Mouse (Mus musculus) forebrain, embryonic 15.5 days (tissue): ENCODE results near the gene Obsl1. TPM values are rescaled to one million over a fixed set of nuclear protein-coding genes. Genes with fewer than 3 reads are reported as not detected.

ENCODE experiments used
- ATAC-seq: fragments of 200-750 bp; cut with Nextera tagmentation; replicated peaks from 2 replicates; pipeline ENCODE4 v1.8.0; 2017; ENCODE audit warnings: mild to moderate bottlenecking, moderate TSS enrichment, moderate library complexity
- H3K27ac ChIP-seq: fragments of 300-500 bp; sonication (generic); replicated peaks from 2 replicates; pipeline ENCODE4 v1.5.1; 2015; ENCODE audit warnings: mild to moderate bottlenecking, inconsistent platforms
- H3K27me3 ChIP-seq: fragments of 300-500 bp; sonication (generic); 2 replicates; pipeline ENCODE4 v1.6.1; 2015; ENCODE audit warnings: inconsistent platforms
- H3K36me3 ChIP-seq: fragments of 300-500 bp; sonication (generic); 2 replicates; pipeline ENCODE4 v1.6.1; 2015; ENCODE audit warnings: mild to moderate bottlenecking, inconsistent platforms
- H3K4me1 ChIP-seq: fragments of 300-500 bp; sonication (generic); 2 replicates; pipeline ENCODE4 v1.6.1; 2015; ENCODE audit warnings: inconsistent platforms
- H3K4me2 ChIP-seq: fragments of 300-500 bp; sonication (generic); replicated peaks from 2 replicates; pipeline ENCODE4 v1.6.1; 2015; ENCODE audit warnings: mild to moderate bottlenecking, inconsistent platforms
- H3K4me3 ChIP-seq: fragments of 300-500 bp; sonication (generic); 2 replicates; pipeline ENCODE4 v1.5.1; 2015; ENCODE audit warnings: mild to moderate bottlenecking, inconsistent platforms
- H3K9ac ChIP-seq: fragments of 300-500 bp; sonication (generic); replicated peaks from 2 replicates; pipeline ENCODE4 v1.6.1; 2015; ENCODE audit warnings: mild to moderate bottlenecking, inconsistent platforms
- H3K9me3 ChIP-seq: fragments of 300-500 bp; sonication (generic); 2 replicates; pipeline ENCODE4 v1.6.1; 2016; ENCODE audit warnings: inconsistent platforms
- WGBS: fragments of 180-500 bp; shearing (Covaris S2); methylation state at CpG from one replicate; pipeline ENCODE4 v1.1.7; 2015; ENCODE audit warnings: mixed read lengths; 5-methylcytosine and 5-hydroxymethylcytosine counted together
- polyA plus RNA-seq: library from polyadenylated mRNA; unstranded; fragments of >200 nt; fragmentation: Nextera tagmentation; extraction: Ambion mirVana; gene quantifications from 2 replicates; pipeline ENCODE4 v1.2.1, GENCODE M21; 2015

Obsl1 gene
- polyA plus RNA-seq, 1 experiment from 2014 or later, result 21.7 TPM

DNA sequence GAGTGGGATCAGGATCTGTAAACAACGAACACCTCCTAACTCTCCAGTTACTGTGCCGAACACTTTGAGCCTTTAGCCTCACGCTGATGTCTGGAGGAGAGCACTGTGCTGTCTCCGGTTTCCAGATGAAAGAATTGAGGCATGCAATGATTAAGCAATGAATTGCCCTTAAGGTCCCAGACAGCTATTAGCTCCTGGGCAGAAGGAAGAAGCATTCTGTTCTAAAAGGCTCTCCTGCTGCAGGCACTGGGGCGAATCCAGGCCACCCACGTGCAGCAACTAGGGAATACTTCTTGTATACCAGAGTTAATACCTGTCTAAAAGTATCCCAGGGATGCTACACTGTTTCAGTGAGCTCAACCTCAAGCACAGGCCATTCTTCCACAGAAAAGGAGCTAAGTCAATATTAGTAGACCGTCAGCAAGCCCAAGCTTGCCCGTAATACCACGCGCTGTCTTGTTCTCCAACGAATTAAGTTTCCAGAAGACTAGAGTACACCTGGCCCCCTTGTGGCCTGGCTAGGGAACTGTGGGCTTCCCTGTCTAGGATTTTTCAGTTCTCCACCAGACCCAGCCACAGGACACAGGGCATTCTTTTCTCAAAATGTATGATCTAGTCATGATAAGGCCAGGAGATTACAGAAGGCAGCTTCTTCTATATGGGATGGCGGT lies 11.2 kb downstream of the Obsl1 start:
- H3K27ac ChIP-seq, result no peak overlapping the region
- no peak overlapping the region for H3K4me2 ChIP-seq
- ATAC-seq, result no peak; the same call in 1 of the 2 replicates
- peaks cover 3% of the 10 kb centered on the region; the same call in 1 of the 2 replicates for H3K36me3 ChIP-seq
- no peak overlapping the region for H3K9ac ChIP-seq
- H3K27me3 ChIP-seq, result no peaks in the 10 kb centered on the region
- no peaks in the 10 kb centered on the region for H3K9me3 ChIP-seq
- 46% methylated on average over 12 of the region's 12 CpGs for WGBS
- H3K4me1 ChIP-seq, result 0 out of 2 replicates have a peak, but pooled peaks cover 3% of the 10 kb centered on the region
- no peak overlapping the region for H3K4me3 ChIP-seq

DNA sequence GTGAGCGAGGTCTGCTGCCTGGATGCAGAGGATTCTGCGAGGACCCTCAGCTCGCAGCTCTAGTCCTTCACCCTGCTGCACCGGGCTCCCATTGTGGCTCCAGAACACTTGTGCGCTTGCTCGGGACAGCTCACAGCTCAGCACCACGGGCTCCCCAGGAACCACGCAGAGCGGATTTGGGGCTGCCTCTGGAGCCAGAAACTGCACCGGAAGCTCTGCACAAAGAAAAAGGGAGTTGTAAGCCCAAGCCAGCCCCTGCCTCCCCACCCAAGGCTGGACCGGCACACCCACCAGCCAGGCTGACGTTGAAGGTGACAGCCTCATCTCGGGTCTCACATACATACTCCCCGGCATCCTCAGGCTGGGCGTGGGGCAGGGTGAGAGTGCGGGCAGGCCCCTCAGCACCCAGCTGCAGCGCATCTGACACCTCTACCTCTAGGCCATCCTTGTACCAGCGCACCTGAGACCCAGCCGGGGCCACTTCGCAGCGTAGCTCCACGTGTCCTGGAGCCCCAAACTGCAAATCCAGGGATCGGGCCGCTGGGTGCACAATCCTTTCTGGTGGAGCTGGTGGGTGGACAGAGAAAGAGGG lies 13.6 kb downstream of the Obsl1 start:
- 35% methylated on average over 24 of the region's 24 CpGs for WGBS

DNA sequence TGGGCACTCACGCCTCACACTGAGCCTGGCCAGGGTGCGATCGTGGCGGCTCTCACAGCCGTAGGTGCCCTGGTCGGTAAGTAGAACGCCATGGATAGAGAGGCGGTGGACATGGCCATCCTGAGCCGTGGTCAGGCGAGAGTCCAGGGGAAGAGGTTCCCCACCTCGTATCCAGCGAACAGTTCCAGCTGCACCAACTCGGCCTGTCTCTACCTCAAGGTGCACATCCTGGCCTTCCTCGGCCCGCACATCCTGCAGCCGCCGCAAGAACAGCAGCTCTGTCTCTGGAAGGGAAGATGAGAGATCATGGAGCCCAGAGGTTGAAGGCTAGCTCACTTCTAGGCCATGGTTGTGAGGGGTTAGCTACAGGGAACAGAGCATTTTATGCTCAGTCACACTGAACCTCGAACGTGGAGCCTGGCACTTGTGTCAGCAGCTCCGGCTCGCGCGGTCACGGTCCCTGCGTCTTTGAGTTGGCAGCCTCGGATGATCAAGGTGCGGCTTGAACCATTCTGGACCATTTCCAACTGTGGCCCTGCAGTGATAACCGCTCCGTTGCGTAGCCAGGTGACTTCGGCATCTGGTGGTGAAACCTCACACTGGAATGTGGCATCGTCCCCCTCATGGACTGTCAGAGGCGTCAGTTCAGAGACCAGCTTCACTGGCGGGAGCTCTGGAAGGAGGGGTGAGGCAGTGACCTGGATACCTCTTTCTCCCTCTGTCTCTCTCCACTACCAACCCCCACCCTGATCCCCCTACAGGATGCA lies 15.3 kb downstream of the Obsl1 start:
- H3K4me3 ChIP-seq, result no peak overlapping the region
- H3K9me3 ChIP-seq, result no peaks in the 10 kb centered on the region
- peaks cover 2% of the 10 kb centered on the region; the same call in 1 of the 2 replicates for H3K36me3 ChIP-seq
- no peak overlapping the region for H3K4me2 ChIP-seq
- H3K9ac ChIP-seq, result no peak overlapping the region
- ATAC-seq, result no peak
- H3K27ac ChIP-seq, result no peak overlapping the region
- 88% methylated on average over 34 of the region's 34 CpGs for WGBS
- peaks cover 23% of the 10 kb centered on the region for H3K27me3 ChIP-seq
- H3K4me1 ChIP-seq, result peaks cover 22% of the 10 kb centered on the region

More for the DNA sequence above, 13.6 kb downstream of the Obsl1 start:
- no peak overlapping the region for H3K27ac ChIP-seq
- no peak overlapping the region for H3K9ac ChIP-seq
- no peaks in the 10 kb centered on the region for H3K9me3 ChIP-seq
- H3K27me3 ChIP-seq, result peaks cover 10% of the 10 kb centered on the region; the same call in 1 of the 2 replicates
- H3K4me3 ChIP-seq, result no peak overlapping the region
- H3K36me3 ChIP-seq, result no peaks in the 10 kb centered on the region; the same call in 1 of the 2 replicates
- H3K4me2 ChIP-seq, result no peak overlapping the region
- peaks cover 10% of the 10 kb centered on the region for H3K4me1 ChIP-seq
- ATAC-seq, result no peak

DNA sequence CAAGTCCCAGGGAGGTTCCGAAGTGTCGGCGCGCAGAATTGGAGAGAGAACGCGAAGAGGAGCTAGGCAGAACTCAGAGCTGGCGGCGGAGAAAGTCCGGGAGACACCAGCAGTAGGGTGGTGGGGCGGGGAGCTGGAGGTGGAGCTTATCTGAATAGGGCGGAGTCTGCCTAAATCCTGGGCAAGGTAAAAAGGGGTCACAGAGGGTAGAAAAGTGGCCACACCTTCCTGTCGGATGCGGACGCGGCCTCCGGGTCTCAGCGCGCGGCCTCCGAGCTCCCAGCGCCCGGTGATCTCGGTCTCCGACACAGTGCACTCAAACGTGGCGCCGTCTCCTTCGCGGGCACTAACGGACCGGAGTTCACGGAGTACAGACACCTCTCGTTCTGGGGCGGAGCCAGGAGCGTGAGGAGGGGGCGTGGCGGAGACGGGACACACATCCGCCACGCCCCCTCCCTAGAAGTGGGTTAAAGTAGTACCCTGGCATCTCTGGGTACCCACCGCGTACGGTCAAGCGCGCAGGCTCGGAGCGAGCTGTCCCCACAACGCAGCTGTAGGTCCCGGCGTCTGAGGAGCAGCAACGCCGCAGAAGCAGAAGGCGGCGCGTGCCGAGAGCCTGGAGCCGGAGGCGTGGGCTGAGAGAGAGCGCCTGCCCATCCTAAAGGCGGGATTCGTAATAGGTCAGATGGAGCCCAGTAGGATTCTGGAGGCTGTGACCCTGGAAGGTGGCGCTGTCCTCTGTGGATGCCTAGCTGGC lies 18.7 kb downstream of the Obsl1 start:
- ATAC-seq, result peak; percentile 63
- Histone ChIP-seq H3K9me3 (no peaks in the 10 kb centered on the region), H3K27ac (no peak overlapping the region), H3K36me3 (peaks cover 24% of the 10 kb centered on the region), H3K4me2 (peak overlapping the region; percentile 98), H3K27me3 (peaks cover 45% of the 10 kb centered on the region), H3K9ac (peak overlapping the region; percentile 39), H3K4me1 (peaks cover 22% of the 10 kb centered on the region), H3K4me3 (peak overlapping the region; percentile 55)
- WGBS, result under 1% methylated on average over 62 of the region's 62 CpGs

DNA sequence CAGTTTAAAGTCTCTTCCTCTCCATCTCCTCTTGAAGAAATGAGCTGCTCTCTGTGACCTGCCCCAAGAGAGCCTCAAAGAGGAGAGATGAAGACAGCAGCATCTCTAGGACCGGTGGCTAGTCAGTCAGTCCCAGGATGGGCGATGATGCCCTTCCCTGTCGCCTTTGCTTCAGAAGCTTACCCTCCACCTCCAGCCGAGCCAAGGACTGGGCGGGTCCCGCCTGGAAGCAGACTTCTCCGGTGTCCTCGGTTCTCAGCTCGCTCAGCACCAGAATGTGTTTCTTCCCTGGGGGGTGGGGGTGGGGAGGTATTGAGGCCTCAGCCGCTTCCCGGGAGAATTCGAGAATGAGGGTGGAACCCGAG lies 19.2 kb downstream of the Obsl1 start:
- peak overlapping the region; percentile 39; the same call in 1 of the 2 replicates for H3K9ac ChIP-seq
- H3K27me3 ChIP-seq, result peaks cover 45% of the 10 kb centered on the region
- H3K36me3 ChIP-seq, result peaks cover 27% of the 10 kb centered on the region
- no peaks in the 10 kb centered on the region for H3K9me3 ChIP-seq
- no peak overlapping the region for H3K27ac ChIP-seq
- peak overlapping the region; percentile 98 for H3K4me2 ChIP-seq
- peak; percentile 24 for ATAC-seq
- WGBS, result 2% methylated on average over 13 of the region's 13 CpGs
- peak overlapping the region; percentile 55 for H3K4me3 ChIP-seq
- H3K4me1 ChIP-seq, result peaks cover 28% of the 10 kb centered on the region

DNA sequence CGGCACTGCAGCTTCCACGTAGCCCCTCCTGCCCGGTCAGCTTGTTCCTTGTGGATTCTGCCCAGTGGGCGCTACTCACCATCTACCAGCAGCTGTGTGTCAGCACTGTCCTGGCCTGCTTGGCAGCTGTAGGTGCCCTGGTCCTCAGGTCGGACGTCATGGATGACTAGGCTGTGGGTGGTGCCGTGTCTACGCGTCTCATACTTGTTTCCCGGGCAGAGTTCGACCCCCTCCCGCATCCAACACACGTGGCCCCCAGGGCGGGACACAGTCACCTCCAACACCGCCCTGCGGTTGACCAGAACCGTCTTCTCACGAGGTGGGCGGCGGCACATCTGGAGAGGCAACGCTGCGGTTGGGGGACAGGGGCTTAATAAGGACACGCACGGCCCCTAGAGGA lies 19.7 kb downstream of the Obsl1 start:
- Histone ChIP-seq H3K27me3 (peaks cover 45% of the 10 kb centered on the region), H3K9ac (no peak overlapping the region), H3K4me2 (peak overlapping the region; percentile 98), H3K4me1 (peaks cover 31% of the 10 kb centered on the region), H3K27ac (no peak overlapping the region), H3K9me3 (no peaks in the 10 kb centered on the region), H3K36me3 (peaks cover 27% of the 10 kb centered on the region), H3K4me3 (no peak overlapping the region; the same call in 1 of the 2 replicates)
- ATAC-seq, result no peak
- 8% methylated on average over 24 of the region's 24 CpGs for WGBS

DNA sequence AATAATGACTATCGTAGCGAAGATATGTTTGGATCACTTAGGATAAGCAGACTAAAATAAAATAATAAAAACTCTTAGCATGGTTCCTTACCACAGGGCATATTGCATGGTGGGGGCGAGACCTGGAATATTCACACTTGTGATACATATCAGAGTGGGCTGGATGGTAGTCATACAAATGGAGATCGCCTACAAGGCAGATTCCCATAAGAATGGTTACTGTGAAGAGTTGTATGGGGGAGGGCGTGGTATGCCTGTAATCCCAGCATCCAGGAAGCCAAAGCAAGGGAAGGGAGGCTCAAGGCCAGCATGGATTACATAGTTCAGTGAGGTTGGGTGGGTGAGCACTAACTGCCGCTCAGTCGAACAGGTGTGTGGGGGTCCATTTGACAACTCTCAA lies 25.5 kb downstream of the Obsl1 start:
- H3K9ac ChIP-seq, result 0 out of 2 replicates have a peak overlapping the region, but pooled peaks have one; percentile 69
- H3K9me3 ChIP-seq, result no peaks in the 10 kb centered on the region
- peak overlapping the region; percentile 75 for H3K4me3 ChIP-seq
- H3K27ac ChIP-seq, result no peak overlapping the region
- peak overlapping the region; percentile 74 for H3K4me2 ChIP-seq
- peaks cover 32% of the 10 kb centered on the region for H3K36me3 ChIP-seq
- no peak for ATAC-seq
- peaks cover 20% of the 10 kb centered on the region for H3K27me3 ChIP-seq
- 88% methylated on average over 7 of the region's 7 CpGs for WGBS
- H3K4me1 ChIP-seq, result peaks cover 50% of the 10 kb centered on the region

DNA sequence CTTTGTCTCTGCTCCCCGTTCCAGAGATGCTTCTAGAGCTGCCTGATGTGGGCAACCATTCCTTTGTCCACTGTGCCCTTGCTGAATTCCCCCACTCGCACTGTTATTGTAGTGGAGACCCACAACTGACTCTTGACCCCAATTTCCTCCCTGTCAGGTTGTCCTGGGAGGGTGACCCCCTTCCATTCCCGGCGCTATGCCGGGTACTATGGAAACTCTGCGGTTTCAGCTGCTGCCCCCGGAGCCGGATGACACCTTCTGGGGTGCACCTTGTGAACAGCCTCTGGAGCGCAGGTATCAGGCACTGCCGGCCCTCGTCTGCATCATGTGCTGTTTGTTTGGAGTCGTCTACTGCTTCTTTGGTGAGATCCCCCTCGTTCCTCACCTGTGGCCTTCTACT lies 26.2 kb downstream of the Obsl1 start:
- peak overlapping the region; percentile 75 for H3K4me3 ChIP-seq
- peaks cover 33% of the 10 kb centered on the region for H3K36me3 ChIP-seq
- H3K4me1 ChIP-seq, result peaks cover 50% of the 10 kb centered on the region
- no peaks in the 10 kb centered on the region for H3K9me3 ChIP-seq
- WGBS, result 15% methylated on average over 13 of the region's 13 CpGs
- peaks cover 13% of the 10 kb centered on the region; the same call in 1 of the 2 replicates for H3K27me3 ChIP-seq
- peak overlapping the region; percentile 74 for H3K4me2 ChIP-seq
- no peak overlapping the region for H3K27ac ChIP-seq
- no peak; the same call in 1 of the 2 replicates for ATAC-seq
- peak overlapping the region; percentile 69 for H3K9ac ChIP-seq

DNA sequence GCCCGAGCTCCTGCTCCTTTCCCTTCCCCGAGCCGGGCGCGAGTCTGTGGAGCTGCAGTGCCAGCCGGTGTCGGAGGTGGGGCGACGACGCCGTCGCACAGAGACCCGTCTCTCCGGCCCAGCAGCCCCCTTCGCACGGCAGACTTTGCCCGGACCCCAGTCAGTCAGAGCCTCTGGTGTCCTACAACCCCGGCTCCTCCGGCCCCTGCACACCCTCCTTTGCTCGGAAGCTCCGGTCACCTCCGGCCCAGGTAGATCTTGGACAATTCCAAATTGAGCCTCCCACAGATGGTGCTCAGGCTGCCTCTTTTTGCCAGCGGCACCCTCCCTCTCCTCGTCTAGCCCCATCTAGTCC lies 26.6 kb downstream of the Obsl1 start:
- H3K4me1 ChIP-seq, result peaks cover 50% of the 10 kb centered on the region
- ATAC-seq, result no peak; the same call in 1 of the 2 replicates

DNA sequence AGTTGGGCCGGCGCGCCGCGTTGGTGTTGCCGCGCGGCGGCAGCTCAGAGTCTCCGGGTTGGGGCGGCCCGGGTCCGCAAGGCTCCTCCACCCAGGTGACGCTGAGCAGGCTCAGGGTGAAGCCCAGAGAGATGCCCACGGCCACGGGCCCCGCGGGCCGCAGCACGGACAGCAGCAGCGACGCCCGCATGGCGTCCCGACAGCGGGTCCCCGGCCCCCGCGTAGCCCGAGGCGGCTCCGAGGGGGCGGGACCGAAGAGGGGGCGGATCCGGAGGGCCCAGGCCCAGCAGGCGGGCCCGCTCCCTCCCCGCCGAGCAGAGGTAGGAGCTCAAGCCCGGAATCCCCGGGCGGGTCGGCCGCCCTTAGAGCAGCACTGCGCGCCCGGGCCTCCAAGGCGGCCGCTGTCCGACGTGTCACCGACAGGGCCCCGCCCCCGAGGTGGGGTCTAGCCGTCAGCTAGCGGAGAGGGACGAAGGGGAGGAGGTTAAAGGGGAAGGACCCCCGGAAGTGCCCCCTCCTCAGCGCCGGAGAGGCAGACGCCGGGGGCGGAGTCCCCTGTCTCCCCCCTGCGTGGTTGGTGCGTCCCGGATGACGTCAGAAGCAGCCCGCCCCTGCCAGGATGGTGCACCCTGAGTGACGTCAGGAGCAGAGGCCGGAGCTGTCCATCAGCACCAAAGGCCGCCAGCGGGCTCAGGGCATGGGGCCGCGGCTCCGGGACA lies 27.2 kb downstream of the Obsl1 start, which contains the start of the genes Chpf and Tmem198:
Gene Chpf (minus strand): TSS at position 392 of the 719 bp plus-strand sequence.
Gene Tmem198 (plus strand): TSS at position 617 of the 719 bp plus-strand sequence.
- H3K4me3 ChIP-seq, result peak within 1 kb of the TSS; percentile 75
- ATAC-seq, result peak; percentile 89
- peaks cover 50% of the 10 kb centered on the region for H3K4me1 ChIP-seq
- H3K36me3 ChIP-seq, result peaks cover 33% of the 10 kb centered on the region
- peak within 1 kb of the TSS; percentile 83 for H3K27ac ChIP-seq
- peak within 1 kb of the TSS; percentile 74 for H3K4me2 ChIP-seq
- no peaks in the 10 kb centered on the region for H3K9me3 ChIP-seq
- WGBS, result under 1% methylated on average over 74 of the region's 76 CpGs
- peaks cover 5% of the 10 kb centered on the region; the same call in 1 of the 2 replicates for H3K27me3 ChIP-seq
- H3K9ac ChIP-seq, result peak within 1 kb of the TSS; percentile 69

More for the DNA sequence above, 26.6 kb downstream of the Obsl1 start:
- WGBS, result under 1% methylated on average over 24 of the region's 24 CpGs
- H3K4me2 ChIP-seq, result peak overlapping the region; percentile 74
- H3K27ac ChIP-seq, result peak overlapping the region; percentile 83
- peak overlapping the region; percentile 69 for H3K9ac ChIP-seq
- H3K36me3 ChIP-seq, result peaks cover 33% of the 10 kb centered on the region
- H3K9me3 ChIP-seq, result no peaks in the 10 kb centered on the region
- peak overlapping the region; percentile 75 for H3K4me3 ChIP-seq
- H3K27me3 ChIP-seq, result peaks cover 9% of the 10 kb centered on the region; the same call in 1 of the 2 replicates

DNA sequence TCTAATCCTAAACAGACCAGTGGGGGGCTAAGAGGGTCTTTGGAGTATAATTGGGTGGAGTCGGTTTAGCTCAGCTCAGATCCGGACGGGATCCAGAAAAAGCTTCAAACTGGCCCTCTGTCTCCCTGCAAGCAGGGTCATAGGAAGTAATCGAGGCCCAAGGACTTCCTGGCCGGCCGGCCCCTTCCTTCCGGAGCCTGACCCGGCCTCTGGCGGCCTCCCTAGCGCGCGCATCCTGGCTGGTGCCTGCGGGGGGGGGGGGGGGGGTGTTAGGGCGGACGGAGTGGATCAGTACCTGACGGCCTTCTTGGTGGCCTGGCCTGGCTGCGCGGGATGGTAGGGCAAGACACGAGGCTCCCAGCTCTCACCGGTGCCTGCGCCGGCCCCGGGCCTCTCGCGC lies 27.8 kb downstream of the Obsl1 start:
- Histone ChIP-seq H3K4me1 (peaks cover 50% of the 10 kb centered on the region), H3K9ac (peak overlapping the region; percentile 69), H3K4me2 (peak overlapping the region; percentile 74), H3K27me3 (peaks cover 5% of the 10 kb centered on the region; the same call in 1 of the 2 replicates), H3K4me3 (peak overlapping the region; percentile 75), H3K9me3 (no peaks in the 10 kb centered on the region), H3K36me3 (peaks cover 38% of the 10 kb centered on the region), H3K27ac (peak overlapping the region; percentile 83)
- 0% methylated on average over 16 of the region's 25 CpGs for WGBS
- ATAC-seq, result no peak; the same call in 1 of the 2 replicates
